ENCODE assay signal across 10 mouse cellular contexts in the genomic region with DNA sequence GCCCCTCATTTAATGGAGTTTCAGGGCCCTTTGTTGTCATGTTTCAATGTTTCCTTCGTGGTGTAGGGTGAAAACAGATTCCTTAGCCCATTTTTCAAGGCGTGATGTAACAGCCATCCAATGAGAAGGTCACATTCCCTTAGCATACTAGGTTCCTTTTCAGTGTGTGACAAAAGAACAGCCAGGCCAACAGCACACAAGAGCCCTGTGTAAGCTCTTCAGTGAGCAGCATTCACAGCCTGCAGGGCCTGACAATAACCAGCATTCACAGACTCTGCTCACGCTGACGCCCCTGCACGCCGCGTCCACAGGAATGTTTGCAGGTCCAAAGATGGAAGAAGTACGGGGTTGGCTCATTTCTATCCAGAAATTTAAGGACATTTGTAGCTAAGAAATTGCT.
DNase-seq lines count a peak whose midpoint lies in the region; ATAC-seq and TF ChIP-seq lines count a peak whose summit lies in the region.
"Had no signal": no experiment of that assay in that cellular context is flagged by ENCODE, and none has a peak within 500 bp of the region (broad histone marks: within the 10 kb centered on the region; RNA-seq: fewer than 3 reads in every experiment).

No protein-coding gene starts in this region.

- ATAC-seq in intestine, embryonic 14.5 days (replicated peaks; ENCODE audit: low FRiP score, low TSS enrichment, low read depth): no peak
- ATAC-seq in intestine, postnatal 0 days: no peak
- peak; percentile 75; the same call in 1 of the 2 replicates for ATAC-seq in hindbrain, embryonic 13.5 days (ENCODE audit: low FRiP score)
- peak; percentile 74; the same call in 1 of the 2 replicates for ATAC-seq in midbrain, embryonic 16.5 days

- H3K9me3 ChIP-seq in intestine, embryonic 14.5 days (ENCODE audit: control insufficient read depth, low read length): no peaks in the 10 kb centered on the region
- no peaks in the 10 kb centered on the region for H3K9me3 ChIP-seq in intestine, postnatal 0 days (ENCODE audit: control insufficient read depth)
- H3K9me3 ChIP-seq in embryonic facial prominence, embryonic 10.5 days: no peaks in the 10 kb centered on the region
- no peaks in the 10 kb centered on the region for H3K9me3 ChIP-seq in hindbrain, embryonic 13.5 days
- no peaks in the 10 kb centered on the region for H3K9me3 ChIP-seq in midbrain, embryonic 16.5 days (replicated peaks; ENCODE audit: control insufficient read depth, low read length, poor library complexity, severe bottlenecking)

- TF ChIP-seq CTCF in intestine, postnatal 0 days (IDR thresholded peaks at IDR 0.05; ENCODE audit: low read depth): no peak

- H3K4me2 ChIP-seq in intestine, embryonic 14.5 days (ENCODE audit: low read length): no peak overlapping the region
- H3K4me2 ChIP-seq in intestine, postnatal 0 days (replicated peaks; ENCODE audit: low read depth): no peak overlapping the region
- no peak overlapping the region for H3K4me2 ChIP-seq in hindbrain, embryonic 13.5 days
- no peak overlapping the region for H3K4me2 ChIP-seq in midbrain, embryonic 16.5 days (ENCODE audit: low read length)

- no peak overlapping the region for H3K4me3 ChIP-seq in intestine, embryonic 14.5 days (ENCODE audit: low read depth, low read length)
- H3K4me3 ChIP-seq in intestine, postnatal 0 days (ENCODE audit: low read depth, low read length): no peak overlapping the region
- H3K4me3 ChIP-seq in embryonic facial prominence, embryonic 10.5 days: no peak overlapping the region
- no peak overlapping the region for H3K4me3 ChIP-seq in hindbrain, embryonic 13.5 days
- no peak overlapping the region for H3K4me3 ChIP-seq in midbrain, embryonic 16.5 days (ENCODE audit: low read depth, low read length)

- peak; percentile 52 for DNase-seq in intestine, embryonic 14.5 days (ENCODE audit: low spot score)
- DNase-seq in embryonic facial prominence, embryonic 10.5 days (ENCODE audit: low spot score): peak; percentile 54
- no peak for DNase-seq in cerebellum, adult 11 months
- DNase-seq in adrenal gland, postnatal 4 days (ENCODE audit: low spot score in 2 of 2): no peak
- DNase-seq in cerebellum, postnatal 36 days: no peak
- DNase-seq: lung, postnatal 4 days had no signal

- no peaks in the 10 kb centered on the region for H3K27me3 ChIP-seq in intestine, embryonic 14.5 days (replicated peaks; ENCODE audit: control insufficient read depth, insufficient read depth, low read length)
- H3K27me3 ChIP-seq in intestine, postnatal 0 days (replicated peaks; ENCODE audit: control insufficient read depth, insufficient read depth, low read length): no peaks in the 10 kb centered on the region
- no peaks in the 10 kb centered on the region for H3K27me3 ChIP-seq in embryonic facial prominence, embryonic 10.5 days (replicated peaks; ENCODE audit: low read depth, poor library complexity, severe bottlenecking)
- no peaks in the 10 kb centered on the region for H3K27me3 ChIP-seq in hindbrain, embryonic 13.5 days
- no peaks in the 10 kb centered on the region for H3K27me3 ChIP-seq in midbrain, embryonic 16.5 days (ENCODE audit: control insufficient read depth, insufficient read depth, low read depth, low read length)

- 62% methylated on average over 8 of the region's 8 CpGs for WGBS in intestine, embryonic 14.5 days
- WGBS in intestine, postnatal 0 days: 76% methylated on average over 8 of the region's 8 CpGs
- WGBS in embryonic facial prominence, embryonic 10.5 days: 50% methylated on average over 8 of the region's 8 CpGs
- 13% methylated on average over 8 of the region's 8 CpGs for WGBS in hindbrain, embryonic 13.5 days
- WGBS in midbrain, embryonic 16.5 days: 6% methylated on average over 8 of the region's 8 CpGs

- H3K27ac ChIP-seq in intestine, embryonic 14.5 days (ENCODE audit: low read depth): no peak overlapping the region
- H3K27ac ChIP-seq in intestine, postnatal 0 days (ENCODE audit: low read depth, low read length): no peak overlapping the region
- H3K27ac ChIP-seq in embryonic facial prominence, embryonic 10.5 days (replicated peaks): peak overlapping the region; percentile 71
- H3K27ac ChIP-seq in hindbrain, embryonic 13.5 days: peak overlapping the region; percentile 40
- H3K27ac ChIP-seq in midbrain, embryonic 16.5 days (ENCODE audit: low read length): no peak overlapping the region
- H3K27ac ChIP-seq: kidney, postnatal 0 days had no signal

- H3K9ac ChIP-seq in intestine, embryonic 14.5 days (ENCODE audit: low read length): no peak overlapping the region
- no peak overlapping the region for H3K9ac ChIP-seq in intestine, postnatal 0 days (ENCODE audit: low read depth, low read length)
- no peak overlapping the region for H3K9ac ChIP-seq in hindbrain, embryonic 13.5 days
- no peak overlapping the region for H3K9ac ChIP-seq in midbrain, embryonic 16.5 days (ENCODE audit: low read depth, low read length)

- no peaks in the 10 kb centered on the region for H3K4me1 ChIP-seq in intestine, embryonic 14.5 days (replicated peaks; ENCODE audit: control insufficient read depth, insufficient read depth, low read length)
- H3K4me1 ChIP-seq in intestine, postnatal 0 days (replicated peaks; ENCODE audit: control insufficient read depth, insufficient read depth, low read length): no peaks in the 10 kb centered on the region
- peaks cover 16% of the 10 kb centered on the region for H3K4me1 ChIP-seq in embryonic facial prominence, embryonic 10.5 days
- peaks cover 26% of the 10 kb centered on the region for H3K4me1 ChIP-seq in hindbrain, embryonic 13.5 days (replicated peaks)
- H3K4me1 ChIP-seq in midbrain, embryonic 16.5 days (ENCODE audit: control insufficient read depth, insufficient read depth, low read length): peaks cover 10% of the 10 kb centered on the region

- no peaks in the 10 kb centered on the region for H3K36me3 ChIP-seq in intestine, embryonic 14.5 days (ENCODE audit: control insufficient read depth, insufficient read depth, low read length)
- H3K36me3 ChIP-seq in intestine, postnatal 0 days (ENCODE audit: control insufficient read depth, insufficient read depth): no peaks in the 10 kb centered on the region
- no peaks in the 10 kb centered on the region for H3K36me3 ChIP-seq in embryonic facial prominence, embryonic 10.5 days (replicated peaks)
- no peaks in the 10 kb centered on the region for H3K36me3 ChIP-seq in hindbrain, embryonic 13.5 days
- H3K36me3 ChIP-seq in midbrain, embryonic 16.5 days (ENCODE audit: control insufficient read depth, insufficient read depth, low read length): no peaks in the 10 kb centered on the region

Comparison
In these comparisons a context has a peak if more than half of its experiments do, and no peak if none do; other contexts are left out.
1. ATAC-seq: peak in hindbrain, embryonic 13.5 days (single experiment) and midbrain, embryonic 16.5 days (single experiment); none in intestine, embryonic 14.5 days (single experiment) and intestine, postnatal 0 days (single experiment).
2. DNase-seq: peak in intestine, embryonic 14.5 days (single experiment) and embryonic facial prominence, embryonic 10.5 days (single experiment); none in cerebellum, adult 11 months (single experiment), adrenal gland, postnatal 4 days (0 of 2) and cerebellum, postnatal 36 days (0 of 2).
3. H3K27ac ChIP-seq: peak in embryonic facial prominence, embryonic 10.5 days (single experiment) and hindbrain, embryonic 13.5 days (single experiment); none in intestine, embryonic 14.5 days (single experiment), intestine, postnatal 0 days (single experiment) and midbrain, embryonic 16.5 days (single experiment).